ENCODE assay signal across 15 mouse cellular contexts in genomic region chr6:127431196-127431766, GRCm38 (mm10).
"Had no signal": no experiment of that assay in that cellular context is flagged by ENCODE, and none has a peak within 500 bp of the region (broad histone marks: within the 10 kb centered on the region; RNA-seq: fewer than 3 reads in every experiment).

No protein-coding gene starts in this region.

- H3K27me3 ChIP-seq: limb, embryonic 15.5 days; lung, embryonic 15.5 days; neural tube, embryonic 15.5 days had no signal

- H3K4me1 ChIP-seq: limb, embryonic 15.5 days; liver, embryonic 12.5 days; lung, embryonic 15.5 days; megakaryocyte, embryonic 14.5 days; neural tube, embryonic 15.5 days had no signal

- H3K4me3 ChIP-seq: layer of hippocampus, adult 2 months; limb, embryonic 15.5 days; liver, embryonic 12.5 days; lung, embryonic 15.5 days; megakaryocyte, embryonic 14.5 days; myocyte; neural tube, embryonic 15.5 days had no signal

- ATAC-seq: liver, embryonic 12.5 days had no signal

- H3K4me2 ChIP-seq: limb, embryonic 15.5 days; liver, embryonic 12.5 days; lung, embryonic 15.5 days; neural tube, embryonic 15.5 days had no signal

- H3K36me3 ChIP-seq: limb, embryonic 15.5 days; liver, embryonic 12.5 days; lung, embryonic 15.5 days; neural tube, embryonic 15.5 days had no signal

- H3K9me3 ChIP-seq: limb, embryonic 15.5 days; liver, embryonic 12.5 days; lung, embryonic 15.5 days; megakaryocyte, embryonic 14.5 days; neural tube, embryonic 15.5 days had no signal

- DNase-seq: kidney, adult 11 months; kidney, postnatal 10 days; kidney, postnatal 4 days; left cerebral cortex, postnatal 4 days; lung, postnatal 14 days; right cerebral cortex, adult 18-20 months; right cerebral cortex, postnatal 25 days had no signal

- H3K27ac ChIP-seq: layer of hippocampus, adult 2 months; limb, embryonic 15.5 days; liver, embryonic 12.5 days; lung, embryonic 15.5 days; macrophage; neural tube, embryonic 15.5 days had no signal

- H3K9ac ChIP-seq: limb, embryonic 15.5 days; liver, embryonic 12.5 days; lung, embryonic 15.5 days; neural tube, embryonic 15.5 days had no signal
